ENCODE assay signal across 27 mouse cellular contexts in the genomic region with DNA sequence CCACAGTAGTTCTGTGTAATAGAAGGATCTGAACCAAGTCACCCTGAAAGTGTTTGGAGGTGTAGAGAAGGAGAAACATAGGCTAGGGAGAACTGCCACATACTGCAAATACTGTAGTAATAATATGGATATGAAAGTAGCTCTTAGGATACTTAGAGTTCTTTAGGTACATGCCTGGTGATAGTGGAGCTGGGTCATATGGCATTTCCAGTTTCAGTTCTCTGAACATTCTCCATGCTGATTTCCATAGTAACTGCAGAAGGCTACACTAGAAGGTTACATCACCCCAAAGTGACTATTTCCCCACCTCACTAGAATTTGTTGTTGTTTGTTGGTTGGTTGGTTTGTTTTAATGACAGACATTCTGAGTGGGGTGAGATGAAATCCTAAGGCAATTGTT.
"Had no signal": no experiment of that assay in that cellular context is flagged by ENCODE, and none has a peak within 500 bp of the region (broad histone marks: within the 10 kb centered on the region; RNA-seq: fewer than 3 reads in every experiment).

No protein-coding gene starts in this region.

- H3K4me3 ChIP-seq: gastrocnemius, adult 2 months; heart, adult 2 months; heart, embryonic 13.5 days; heart, embryonic 15.5 days; hindbrain, embryonic 13.5 days; hindbrain, embryonic 15.5 days; kidney, embryonic 15.5 days; left cerebral cortex, adult 2 months; limb, embryonic 13.5 days; limb, embryonic 15.5 days; liver, embryonic 12.5 days had no signal

- H3K9me3 ChIP-seq: heart, embryonic 13.5 days; heart, embryonic 15.5 days; hindbrain, embryonic 13.5 days; hindbrain, embryonic 15.5 days; kidney, embryonic 15.5 days; limb, embryonic 13.5 days; limb, embryonic 15.5 days; liver, embryonic 12.5 days had no signal

- H3K36me3 ChIP-seq: heart, embryonic 13.5 days; heart, embryonic 15.5 days; hindbrain, embryonic 13.5 days; hindbrain, embryonic 15.5 days; kidney, embryonic 15.5 days; limb, embryonic 13.5 days; limb, embryonic 15.5 days; liver, embryonic 12.5 days had no signal

- H3K4me2 ChIP-seq: heart, embryonic 11.5 days; heart, embryonic 13.5 days; heart, embryonic 15.5 days; hindbrain, embryonic 13.5 days; hindbrain, embryonic 15.5 days; kidney, embryonic 15.5 days; limb, embryonic 13.5 days; limb, embryonic 15.5 days; liver, embryonic 12.5 days had no signal

- H3K4me1 ChIP-seq: heart, embryonic 13.5 days; heart, embryonic 15.5 days; kidney, embryonic 15.5 days; limb, embryonic 13.5 days; limb, embryonic 15.5 days; liver, embryonic 12.5 days had no signal

- H3K9ac ChIP-seq: heart, embryonic 13.5 days; heart, embryonic 15.5 days; hindbrain, embryonic 13.5 days; hindbrain, embryonic 15.5 days; kidney, embryonic 15.5 days; limb, embryonic 13.5 days; limb, embryonic 15.5 days; liver, embryonic 12.5 days; liver, embryonic 14.5 days had no signal

- ATAC-seq: intestine, embryonic 16.5 days; liver, embryonic 12.5 days had no signal

- DNase-seq: gastrocnemius, adult 2 months; gastrocnemius, postnatal 10 days; gastrocnemius, postnatal 25 days; heart, adult 11 months; heart, adult 2 months; heart, postnatal 14 days; heart, postnatal 36 days; kidney, adult 11 months; kidney, adult 2 months; kidney, adult 9 months; kidney, postnatal 14 days; kidney, postnatal 36 days; layer of hippocampus, adult 9-11 months; layer of hippocampus, postnatal 36 days had no signal

- H3K27ac ChIP-seq: gastrocnemius, adult 2 months; heart, adult 2 months; heart, embryonic 13.5 days; heart, embryonic 15.5 days; hindbrain, embryonic 13.5 days; hindbrain, embryonic 15.5 days; kidney, embryonic 15.5 days; kidney, postnatal 0 days; left cerebral cortex, adult 2 months; limb, embryonic 13.5 days; limb, embryonic 15.5 days; liver, embryonic 12.5 days; liver, embryonic 14.5 days had no signal

- H3K27me3 ChIP-seq: heart, embryonic 13.5 days; heart, embryonic 15.5 days; hindbrain, embryonic 13.5 days; hindbrain, embryonic 15.5 days; kidney, embryonic 15.5 days; limb, embryonic 13.5 days; limb, embryonic 15.5 days; liver, embryonic 12.5 days had no signal
